Mouse (Mus musculus): ENCODE measurements around the gene Dgkg. TPM values are rescaled to one million over a fixed set of nuclear protein-coding genes. Genes with fewer than 3 reads are reported as not detected.

Gene Dgkg
- total and polyA plus RNA-seq, 2 experiments from 2014 or later, result 6.1 to 12.5 TPM

- Histone ChIP-seq H3K9me3 (ENCODE audit: low read length) (no peaks in the 10 kb centered on the region), H3K4me3 (ENCODE audit: low read length) (no peak overlapping the region), H3K27ac (no peak overlapping the region), H3K36me3 (ENCODE audit: insufficient read depth, low read length) (no peaks in the 10 kb centered on the region), H3K4me2 (ENCODE audit: low read depth, low read length) (no peak overlapping the region), H3K27me3 (ENCODE audit: insufficient read depth, low read length) (no peaks in the 10 kb centered on the region), H3K9ac (replicated peaks; ENCODE audit: low read length) (no peak overlapping the region), H3K4me1 (ENCODE audit: insufficient read depth, low read length) (peaks cover 33% of the 10 kb centered on the region)
- ATAC-seq (no peak), DNase-seq (ENCODE audit: low spot score) (no peak)
- TF ChIP-seq CTCF (IDR thresholded peaks at IDR 0.05; ENCODE audit: low read depth), result no peak
- 61% methylated on average over 2 of the region's 2 CpGs for WGBS
Observed at GRCm38 (mm10) chr16:22431335-22431734, 225.7 kb downstream of the Dgkg start.

GRCm38 (mm10) chr16:22430211-22430951, 226.6 kb downstream of the Dgkg start:
- DNase-seq (ENCODE audit: low spot score) (peak; percentile 82), ATAC-seq (no peak)
- no peaks in the 10 kb centered on the region for H3K9me3 ChIP-seq (ENCODE audit: low read length)
- H3K4me1 ChIP-seq (ENCODE audit: insufficient read depth, low read length), result peaks cover 33% of the 10 kb centered on the region
- H3K36me3 ChIP-seq (ENCODE audit: insufficient read depth, low read length), result no peaks in the 10 kb centered on the region
- H3K9ac ChIP-seq (replicated peaks; ENCODE audit: low read length), result no peak overlapping the region
- WGBS, result 31% methylated on average over 16 of the region's 16 CpGs
- H3K4me3 ChIP-seq (ENCODE audit: low read length), result no peak overlapping the region
- no peak for TF ChIP-seq CTCF (IDR thresholded peaks at IDR 0.05; ENCODE audit: low read depth)
- peak overlapping the region; percentile 76 for H3K27ac ChIP-seq
- peak overlapping the region; percentile 22 for H3K4me2 ChIP-seq (ENCODE audit: low read depth, low read length)
- H3K27me3 ChIP-seq (ENCODE audit: insufficient read depth, low read length), result no peaks in the 10 kb centered on the region

GRCm38 (mm10) chr16:22429377-22429776, 227.6 kb downstream of the Dgkg start:
- peaks cover 28% of the 10 kb centered on the region for H3K4me1 ChIP-seq (ENCODE audit: insufficient read depth, low read length)

DNA sequence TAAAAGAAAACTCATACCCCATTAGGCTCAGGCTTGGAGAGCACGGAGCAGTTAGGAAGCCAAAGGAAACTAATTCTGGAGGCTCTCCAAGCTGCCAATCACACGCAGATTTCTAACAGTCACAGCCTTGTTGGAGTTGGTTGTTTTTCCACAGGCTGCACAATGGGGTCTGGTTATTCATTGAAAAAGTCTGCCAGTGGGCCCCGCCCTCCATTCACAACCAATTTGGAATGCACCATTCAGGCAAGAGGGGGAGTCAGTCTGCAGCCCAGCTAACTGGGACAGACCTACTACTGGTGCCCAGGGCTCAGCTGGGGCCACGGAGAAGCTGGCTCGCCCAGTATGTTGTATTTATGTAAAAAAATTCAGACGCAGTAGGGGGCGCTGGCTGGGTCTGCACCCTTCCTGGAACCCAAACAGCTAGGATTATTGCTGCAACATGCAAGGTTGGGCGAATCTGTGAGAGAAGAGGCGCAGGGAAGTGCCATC, 228.1 kb downstream of the Dgkg start:
- H3K4me2 ChIP-seq (ENCODE audit: low read depth, low read length), result peak overlapping the region; percentile 53
- peak overlapping the region; percentile 23 for H3K4me3 ChIP-seq (ENCODE audit: low read length)
- H3K9me3 ChIP-seq (ENCODE audit: low read length), result no peaks in the 10 kb centered on the region
- WGBS, result under 1% methylated on average over 9 of the region's 9 CpGs
- H3K9ac ChIP-seq (replicated peaks; ENCODE audit: low read length), result peak overlapping the region; percentile 38
- H3K4me1 ChIP-seq (ENCODE audit: insufficient read depth, low read length), result peaks cover 25% of the 10 kb centered on the region
- no peaks in the 10 kb centered on the region for H3K36me3 ChIP-seq (ENCODE audit: insufficient read depth, low read length)
- peak overlapping the region; percentile 76; the same call in 1 of the 2 replicates for H3K27ac ChIP-seq
- DNase-seq (ENCODE audit: low spot score) (peak; percentile 95), ATAC-seq (peak; percentile 97)
- H3K27me3 ChIP-seq (ENCODE audit: insufficient read depth, low read length), result no peaks in the 10 kb centered on the region
- peak; percentile 64 for TF ChIP-seq CTCF (IDR thresholded peaks at IDR 0.05; ENCODE audit: low read depth)

More at GRCm38 (mm10) chr16:22429377-22429776, 227.6 kb downstream of the Dgkg start:
- DNase-seq (ENCODE audit: low spot score) (no peak), ATAC-seq (peak; percentile 3)
- Histone ChIP-seq H3K27me3 (ENCODE audit: insufficient read depth, low read length) (no peaks in the 10 kb centered on the region), H3K9me3 (ENCODE audit: low read length) (no peaks in the 10 kb centered on the region), H3K36me3 (ENCODE audit: insufficient read depth, low read length) (no peaks in the 10 kb centered on the region), H3K27ac (peak overlapping the region; percentile 76), H3K4me2 (ENCODE audit: low read depth, low read length) (peak overlapping the region; percentile 53), H3K9ac (replicated peaks; ENCODE audit: low read length) (peak overlapping the region; percentile 38), H3K4me3 (ENCODE audit: low read length) (peak overlapping the region; percentile 23)
- no peak for TF ChIP-seq CTCF (IDR thresholded peaks at IDR 0.05; ENCODE audit: low read depth)
- WGBS, result 2% methylated on average over 8 of the region's 8 CpGs

GRCm38 (mm10) chr16:22426866-22427265, 230.2 kb downstream of the Dgkg start:
- H3K36me3 ChIP-seq (ENCODE audit: insufficient read depth, low read length), result no peaks in the 10 kb centered on the region
- DNase-seq (ENCODE audit: low spot score), result no peak
- peaks cover 25% of the 10 kb centered on the region for H3K4me1 ChIP-seq (ENCODE audit: insufficient read depth, low read length)
- no peak overlapping the region for H3K4me3 ChIP-seq (ENCODE audit: low read length)
- H3K27ac ChIP-seq, result no peak overlapping the region
- no peak for ATAC-seq
- no peaks in the 10 kb centered on the region for H3K27me3 ChIP-seq (ENCODE audit: insufficient read depth, low read length)
- H3K9ac ChIP-seq (replicated peaks; ENCODE audit: low read length), result no peak overlapping the region
- TF ChIP-seq CTCF (IDR thresholded peaks at IDR 0.05; ENCODE audit: low read depth), result no peak
- 64% methylated on average over 7 of the region's 7 CpGs for WGBS
- no peak overlapping the region for H3K4me2 ChIP-seq (ENCODE audit: low read depth, low read length)
- no peaks in the 10 kb centered on the region for H3K9me3 ChIP-seq (ENCODE audit: low read length)

DNA sequence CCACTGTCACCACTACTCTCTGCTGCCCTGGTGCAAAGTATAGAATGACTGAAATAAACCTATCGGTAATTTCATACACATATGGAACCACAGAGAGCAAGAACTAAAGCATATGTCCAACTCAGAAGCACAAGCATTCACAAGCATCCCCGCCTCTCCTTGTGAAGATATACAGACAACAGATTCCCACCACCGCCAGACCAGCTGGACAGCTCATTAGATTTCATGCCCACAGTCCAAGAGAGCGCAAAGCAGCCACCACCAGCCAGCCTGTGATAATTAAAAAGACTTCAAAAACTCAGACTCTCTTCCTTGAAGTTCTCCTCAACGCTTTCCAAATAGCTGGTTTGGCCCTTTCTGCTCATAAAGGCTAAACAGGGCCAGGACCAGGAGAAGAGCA, 234.8 kb downstream of the Dgkg start:
- H3K27ac ChIP-seq, result no peak overlapping the region
- H3K9me3 ChIP-seq (ENCODE audit: low read length), result no peaks in the 10 kb centered on the region
- no peak overlapping the region for H3K9ac ChIP-seq (replicated peaks; ENCODE audit: low read length)
- H3K4me1 ChIP-seq (ENCODE audit: insufficient read depth, low read length), result no peaks in the 10 kb centered on the region; the same call in 1 of the 2 replicates
- DNase-seq (ENCODE audit: low spot score) (no peak), ATAC-seq (0 out of 2 replicates have a peak, but pooled peaks have one; percentile 24)
- WGBS, result 51% methylated on average over 5 of the region's 5 CpGs
- TF ChIP-seq CTCF (IDR thresholded peaks at IDR 0.05; ENCODE audit: low read depth), result no peak
- H3K36me3 ChIP-seq (ENCODE audit: insufficient read depth, low read length), result no peaks in the 10 kb centered on the region
- H3K4me3 ChIP-seq (ENCODE audit: low read length), result no peak overlapping the region
- no peaks in the 10 kb centered on the region for H3K27me3 ChIP-seq (ENCODE audit: insufficient read depth, low read length)
- no peak overlapping the region for H3K4me2 ChIP-seq (ENCODE audit: low read depth, low read length)

Small RNAs within 50 kb of the gene (microRNA-seq; reads per million reads assigned to microRNA genes)
- gene Mir6362 (0 reads per million in 2 experiments), gene Mir8095 (0 reads per million in 2 experiments)

Other genes with a start within 250 kb of the Dgkg start
- gene Etv5, start 217.5 kb downstream of the Dgkg start, total RNA-seq (2014; rRNA removed), result 57.6 and 66.8 TPM in 2 replicates
- gene Etv5, start 217.5 kb downstream of the Dgkg start, polyA plus RNA-seq (2015; fragmentation: Nextera tagmentation; extraction: Ambion mirVana), result 34.1 and 34.6 TPM in 2 replicates
- not detected in 2 replicates for gene Crygs, start 154.4 kb upstream of the Dgkg start, total RNA-seq (2014; rRNA removed)
- gene Crygs, start 154.4 kb upstream of the Dgkg start, polyA plus RNA-seq (2015; fragmentation: Nextera tagmentation; extraction: Ambion mirVana), result 0.28 and 0.35 TPM in 2 replicates
- gene Tbccd1, start 200.4 kb upstream of the Dgkg start, total RNA-seq (2014; rRNA removed), result 13.2 and 16.9 TPM in 2 replicates
- 17.2 and 17.5 TPM in 2 replicates for gene Tbccd1, start 200.4 kb upstream of the Dgkg start, polyA plus RNA-seq (2015; fragmentation: Nextera tagmentation; extraction: Ambion mirVana)
- gene Dnajb11, start 200.6 kb upstream of the Dgkg start, total RNA-seq (2014; rRNA removed), result 41.2 and 58.9 TPM in 2 replicates
- 86.9 and 87.1 TPM in 2 replicates for gene Dnajb11, start 200.6 kb upstream of the Dgkg start, polyA plus RNA-seq (2015; fragmentation: Nextera tagmentation; extraction: Ambion mirVana)
- not detected in 2 replicates for gene Ahsg, start 234.1 kb upstream of the Dgkg start, total RNA-seq (2014; rRNA removed)
- gene Ahsg, start 234.1 kb upstream of the Dgkg start, polyA plus RNA-seq (2015; fragmentation: Nextera tagmentation; extraction: Ambion mirVana), result not detected in 2 replicates

Measured in hindbrain, postnatal 0 days (tissue).